Mouse (Mus musculus): ENCODE results near the gene Fam53b.

DNA sequence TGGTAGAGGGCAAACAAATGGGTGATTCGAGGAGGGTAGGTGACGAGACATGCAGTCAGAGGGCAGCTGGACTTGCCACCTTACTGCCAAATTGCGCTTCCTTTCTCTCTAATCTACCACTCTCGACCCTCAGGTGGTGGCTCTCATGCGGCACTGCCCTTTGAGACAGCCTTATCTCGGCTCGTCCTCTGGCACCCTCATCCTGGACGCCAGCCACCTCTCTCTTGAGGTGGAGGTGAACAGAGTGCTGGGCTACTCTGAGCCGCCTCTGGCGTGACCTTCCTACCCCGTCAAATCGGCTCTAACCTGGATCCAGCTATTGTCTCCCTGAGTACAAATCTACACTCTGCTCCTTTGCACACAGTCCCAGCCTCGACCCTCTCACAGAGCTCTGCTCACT, 35.1 kb downstream of the Fam53b start:
- TF ChIP-seq HCFC1 (IDR thresholded peaks at IDR 0.05; ENCODE audit: low read depth, low read length) (no peak), CTCF (conservative IDR thresholded peaks at IDR 0.05 in 1 of 2, IDR thresholded peaks at IDR 0.05 in 1 of 2; ENCODE audit: low read depth in 2 of 2, low read length in 2 of 2) (no peak), EP300 (IDR thresholded peaks at IDR 0.05; ENCODE audit: low read length) (no peak)

Measured in CH12.LX (cell line).